Mouse (Mus musculus) erythroid progenitor cell, adult 5-6 weeks (primary cell): ENCODE measurements around the gene Arg2. TPM values are rescaled to one million over a fixed set of nuclear protein-coding genes. Genes with fewer than 3 reads are reported as not detected.
"Not testable (repeated sequence)": the region's sequence is repeated elsewhere in the genome, so short reads cannot be mapped to it uniquely, and the experiment has no call there.

ENCODE experiments used
- ATAC-seq: replicated peaks from 2 replicates; pipeline ENCODE4 v1.8.0; 2016; ENCODE audit warnings: moderate number of reproducible peaks, mild to moderate bottlenecking, moderate TSS enrichment, inconsistent platforms; ENCODE audit not compliant: poor library complexity, low FRiP score, severe bottlenecking
- total RNA-seq, 2 experiments: library from RNA; stranded (forward) in 1 of 2; stranded (reverse) in 1 of 2; fragments of 150-400 nt in 1 of 2; fragments of 186-747, 209-891 nt in 1 of 2; gene quantifications; 2 replicates each; pipeline versions ENCODE4 v1.2.3 to v1.2.4; 2015 to 2017; ENCODE audit warnings: low replicate concordance in 2 of 2

The Arg2 gene
- total RNA-seq, 2 experiments from 2014 or later: 1.7 TPM; not detected in 1

DNA sequence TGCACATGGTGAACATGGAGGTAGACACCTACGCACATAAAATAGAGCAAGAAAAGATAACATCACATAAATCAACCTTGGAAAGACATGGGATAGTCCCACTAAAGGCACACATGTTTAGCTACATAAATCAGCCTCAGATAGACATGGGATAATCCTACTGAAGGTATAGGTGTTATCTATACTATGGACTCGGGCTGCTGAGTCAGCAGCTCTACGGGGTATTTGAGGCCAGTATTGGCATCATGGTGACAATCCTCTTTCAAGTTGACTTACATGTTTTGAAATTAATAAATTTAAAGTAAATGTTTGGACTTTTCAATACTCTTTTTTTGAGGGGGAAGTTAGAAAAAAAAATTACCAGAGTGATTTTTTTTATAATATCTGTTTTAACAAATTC, 32.3 kb downstream of the Arg2 start:
- ATAC-seq: no peak

GRCm38 (mm10) chr12:79169173-79169572, 38.6 kb downstream of the Arg2 start:
- ATAC-seq: no peak

DNA sequence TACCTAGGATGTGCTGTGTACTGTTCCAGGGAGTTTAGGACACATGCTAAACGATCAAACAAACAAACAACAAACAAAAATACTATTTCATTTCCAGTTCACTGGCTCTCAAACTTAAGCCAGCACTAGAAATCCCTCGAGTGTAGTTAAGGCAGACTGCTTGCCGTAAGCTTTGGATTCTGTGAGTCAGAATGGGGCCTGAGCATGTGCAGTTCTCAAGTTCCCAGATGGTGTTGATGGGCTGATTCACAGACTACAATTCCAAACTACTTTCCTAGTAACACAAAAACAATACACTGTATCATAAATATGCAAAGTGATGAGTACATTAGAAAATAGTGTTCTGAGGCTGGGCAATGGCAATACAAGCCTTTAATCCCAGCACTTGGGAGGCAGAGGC, 39.8 kb downstream of the Arg2 start:
- no peak for ATAC-seq

- ATAC-seq: no peak
These were observed 40.9 kb downstream of the Arg2 start for GRCm38 (mm10) chr12:79171269-79171995.

- ATAC-seq: peak; percentile 96
These were observed 41.7 kb downstream of the Arg2 start, which contains the start of gene Vti1b for GRCm38 (mm10) chr12:79172019-79172941. Gene Vti1b, minus strand, starts transcription at chr12:79172667.

DNA sequence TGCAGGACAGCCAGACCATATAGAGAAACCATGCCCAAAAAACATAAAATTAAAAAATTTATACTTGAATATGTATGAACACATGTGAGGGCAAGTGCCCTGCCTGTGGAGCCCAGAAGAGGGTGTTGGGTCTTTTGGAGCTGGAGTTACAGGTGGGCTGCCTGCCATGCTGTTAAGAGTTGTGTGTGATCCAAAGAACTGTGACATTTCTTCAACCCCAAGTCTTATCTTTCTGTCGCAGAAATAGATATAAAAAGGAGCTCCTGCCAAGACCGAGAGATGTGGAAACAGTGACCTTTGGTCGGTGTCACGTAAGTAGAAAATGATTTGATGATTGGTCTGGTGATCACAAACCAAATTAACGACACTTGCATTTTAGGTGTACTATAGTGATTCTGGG, 43.1 kb downstream of the Arg2 start:
- ATAC-seq: peak; percentile 18; the same call in 1 of the 2 replicates

GRCm38 (mm10) chr12:79175998-79176397, 45.4 kb downstream of the Arg2 start:
- ATAC-seq: no peak

GRCm38 (mm10) chr12:79185160-79185559, 54.6 kb downstream of the Arg2 start:
- ATAC-seq: not testable (repeated sequence)

DNA sequence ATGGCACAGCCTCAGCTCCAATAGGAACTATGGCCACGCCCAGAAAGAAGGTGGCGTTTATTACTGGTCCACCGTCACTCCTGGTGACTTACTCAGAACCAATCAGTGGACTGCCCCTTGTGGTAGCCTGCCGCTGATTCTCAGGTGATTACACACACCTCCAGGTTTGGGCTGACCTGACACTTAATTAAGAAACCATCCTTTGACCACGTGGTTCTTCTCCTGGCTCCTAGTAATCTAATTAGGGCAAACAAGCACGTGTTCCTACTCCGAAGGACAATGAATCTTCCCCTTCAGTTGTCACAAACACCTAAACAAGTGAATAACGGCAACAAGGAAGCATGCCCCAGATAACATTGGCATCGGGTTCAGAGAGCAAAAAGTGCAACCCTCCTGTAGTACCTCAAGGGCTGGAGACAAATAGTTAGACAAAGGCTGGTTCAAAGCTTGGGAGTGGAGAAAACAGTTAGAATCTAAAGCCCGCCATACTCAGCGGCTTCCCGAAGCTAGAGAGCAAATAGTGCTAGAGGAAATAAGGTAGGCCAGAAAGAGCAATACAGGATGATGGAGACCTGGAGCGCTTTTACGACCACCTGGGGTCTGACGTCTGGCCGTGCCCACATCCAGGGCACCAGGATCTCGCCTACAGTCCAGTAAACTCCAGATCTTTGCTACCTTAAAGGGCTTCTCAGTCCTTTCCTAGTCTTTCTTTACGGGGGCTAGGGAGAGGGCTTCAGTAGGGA, 60.5 kb downstream of the Arg2 start:
- peak; percentile 94 for ATAC-seq

DNA sequence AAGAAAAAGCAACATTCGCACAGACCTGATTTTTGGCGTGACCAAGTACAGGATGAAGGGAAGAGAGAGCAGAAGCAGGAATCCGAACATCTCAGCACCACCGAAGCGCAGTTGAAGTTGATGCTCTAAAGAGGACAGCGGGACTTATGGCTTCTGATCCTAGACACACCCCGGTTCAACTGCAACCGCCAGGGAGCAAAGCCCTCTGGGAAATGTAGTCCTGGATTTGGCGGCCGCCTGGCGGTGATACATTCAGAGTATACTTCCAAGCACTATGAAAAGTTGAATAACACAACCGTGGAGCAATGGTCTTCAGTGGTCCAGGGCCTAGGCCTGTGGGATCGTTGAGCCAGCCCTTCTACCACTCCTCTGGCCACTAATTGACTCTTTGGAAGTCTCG, 61.1 kb downstream of the Arg2 start:
- ATAC-seq: peak; percentile 90

DNA sequence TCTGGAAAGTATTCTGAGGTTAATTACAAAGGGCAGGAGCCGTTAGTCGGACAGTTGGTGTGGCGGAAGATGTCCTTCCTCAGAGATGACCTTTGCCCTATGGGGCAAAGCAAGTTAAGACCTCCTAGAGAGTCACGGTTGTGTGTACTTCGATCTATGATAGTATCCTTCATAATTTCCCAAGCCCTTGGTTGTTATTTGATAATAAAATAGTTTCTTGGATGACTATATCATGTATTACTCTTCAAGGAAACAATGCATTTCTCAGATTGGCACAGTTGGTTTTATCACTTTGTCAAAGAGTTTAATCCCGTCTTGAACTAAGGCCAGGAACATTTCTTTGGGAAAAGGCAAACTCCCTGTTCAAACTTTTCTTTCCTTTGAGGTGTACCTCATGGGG, 61.6 kb downstream of the Arg2 start, which contains the start of gene Rdh11:
Rdh11 (minus strand) TSS at position 101 of the 400 bp plus-strand sequence.
- ATAC-seq: no peak

DNA sequence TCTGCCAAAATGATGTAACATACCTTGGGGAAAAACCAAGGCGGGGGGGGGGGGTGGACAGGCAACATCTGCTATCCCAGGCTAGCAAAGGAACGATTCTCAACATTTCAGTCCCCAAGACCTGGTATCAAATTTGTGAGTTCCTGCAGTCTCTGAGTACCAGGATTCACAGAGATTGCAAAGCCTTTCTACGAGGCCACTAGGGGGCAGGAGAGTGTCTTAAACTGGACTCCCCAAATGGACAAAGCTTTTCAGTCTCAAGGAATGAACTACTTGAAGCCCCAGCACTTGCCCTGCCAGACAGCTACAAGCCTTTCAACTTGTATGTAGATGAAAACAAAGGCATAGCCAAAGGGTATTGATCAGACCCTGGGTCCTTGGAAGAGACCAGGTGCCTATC, 62.9 kb downstream of the Arg2 start:
- ATAC-seq: no peak

DNA sequence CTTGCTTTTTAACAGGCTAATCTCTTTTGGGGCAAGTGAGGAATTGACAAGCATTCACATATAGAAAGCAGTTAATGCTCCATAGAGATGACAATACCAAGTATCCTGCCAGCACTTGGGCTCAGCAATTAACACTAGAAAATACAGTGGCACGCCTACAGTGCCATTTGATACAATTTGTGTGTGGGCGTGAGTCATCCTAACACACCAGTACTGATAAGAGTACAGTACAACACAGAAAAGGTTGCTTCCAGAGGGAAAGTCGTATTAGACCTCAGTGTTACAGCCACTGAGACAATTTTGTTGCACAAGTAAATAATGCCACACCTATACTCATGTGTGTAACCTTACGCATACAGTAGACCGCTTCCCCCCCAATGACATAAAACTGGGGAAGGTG, 66.5 kb downstream of the Arg2 start:
- no peak for ATAC-seq

DNA sequence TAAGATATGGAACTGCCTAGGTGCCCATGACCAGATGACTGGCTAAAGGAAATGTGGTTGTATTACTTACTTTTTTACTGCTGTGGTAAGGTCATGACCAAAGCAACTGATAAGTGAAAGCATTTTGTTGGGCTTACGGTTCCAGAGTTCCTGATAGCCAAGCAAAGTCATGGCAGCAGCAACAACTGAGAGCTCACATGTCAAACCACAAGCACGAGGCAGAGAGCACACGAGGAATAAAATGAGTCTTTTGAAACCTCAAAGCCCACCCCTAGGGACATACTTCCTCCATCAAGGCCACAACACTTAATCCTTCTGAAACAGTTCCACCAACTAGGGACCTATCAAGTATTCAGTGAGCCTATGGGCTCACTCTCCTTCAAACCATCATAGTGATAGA, 71.3 kb downstream of the Arg2 start:
- ATAC-seq: no peak

Other genes with a start within 250 kb of the Arg2 start
- 46.5 and 60.9 TPM in 2 replicates for gene Plek2, start 223.8 kb upstream of the Arg2 start, total RNA-seq (2015; ENCODE audit: low replicate concordance)
- 28.4 and 37.2 TPM in 2 replicates for gene Plek2, start 223.8 kb upstream of the Arg2 start, total RNA-seq (2017; ENCODE audit: low replicate concordance)
- gene Tmem229b, start 123.2 kb upstream of the Arg2 start, total RNA-seq (2015; ENCODE audit: low replicate concordance): 10.1 and 13.0 TPM in 2 replicates
- gene Tmem229b, start 123.2 kb upstream of the Arg2 start, total RNA-seq (2017; ENCODE audit: low replicate concordance): 3.9 and 4.5 TPM in 2 replicates
- not detected in 2 replicates for gene Plekhh1, start 101.6 kb upstream of the Arg2 start, total RNA-seq (2015; ENCODE audit: low replicate concordance)
- 0.83 TPM in 1 of 2 replicates, not detected in the other for gene Plekhh1, start 101.6 kb upstream of the Arg2 start, total RNA-seq (2017; ENCODE audit: low replicate concordance)
- 2.1 and 4.0 TPM in 2 replicates for gene Pigh, start 41.1 kb upstream of the Arg2 start, total RNA-seq (2015; ENCODE audit: low replicate concordance)
- gene Pigh, start 41.1 kb upstream of the Arg2 start, total RNA-seq (2017; ENCODE audit: low replicate concordance): 1.7 and 4.6 TPM in 2 replicates
- gene Vti1b, start 41.9 kb downstream of the Arg2 start, total RNA-seq (2015; ENCODE audit: low replicate concordance): 7.1 and 13.7 TPM in 2 replicates
- gene Vti1b, start 41.9 kb downstream of the Arg2 start, total RNA-seq (2017; ENCODE audit: low replicate concordance): 26.6 and 61.4 TPM in 2 replicates
- gene Rdh11, start 61.5 kb downstream of the Arg2 start, total RNA-seq (2015; ENCODE audit: low replicate concordance): 15.5 TPM in 2 replicates
- gene Rdh11, start 61.5 kb downstream of the Arg2 start, total RNA-seq (2017; ENCODE audit: low replicate concordance): 20.9 and 21.6 TPM in 2 replicates
- 0.84 and 4.7 TPM in 2 replicates for gene Rdh12, start 78.1 kb downstream of the Arg2 start, total RNA-seq (2015; ENCODE audit: low replicate concordance)
- gene Rdh12, start 78.1 kb downstream of the Arg2 start, total RNA-seq (2017; ENCODE audit: low replicate concordance): 2.3 and 5.7 TPM in 2 replicates
- 26.4 and 40.0 TPM in 2 replicates for gene Zfyve26, start 165.5 kb downstream of the Arg2 start, total RNA-seq (2015; ENCODE audit: low replicate concordance)
- gene Zfyve26, start 165.5 kb downstream of the Arg2 start, total RNA-seq (2017; ENCODE audit: low replicate concordance): 30.8 and 39.4 TPM in 2 replicates
- 5.8 and 12.6 TPM in 2 replicates for gene Rad51b, start 166.5 kb downstream of the Arg2 start, total RNA-seq (2015; ENCODE audit: low replicate concordance)
- 9.5 and 9.6 TPM in 2 replicates for gene Rad51b, start 166.5 kb downstream of the Arg2 start, total RNA-seq (2017; ENCODE audit: low replicate concordance)